Mouse (Mus musculus): ENCODE data around the gene Ctso.

Gene Ctso

DNA sequence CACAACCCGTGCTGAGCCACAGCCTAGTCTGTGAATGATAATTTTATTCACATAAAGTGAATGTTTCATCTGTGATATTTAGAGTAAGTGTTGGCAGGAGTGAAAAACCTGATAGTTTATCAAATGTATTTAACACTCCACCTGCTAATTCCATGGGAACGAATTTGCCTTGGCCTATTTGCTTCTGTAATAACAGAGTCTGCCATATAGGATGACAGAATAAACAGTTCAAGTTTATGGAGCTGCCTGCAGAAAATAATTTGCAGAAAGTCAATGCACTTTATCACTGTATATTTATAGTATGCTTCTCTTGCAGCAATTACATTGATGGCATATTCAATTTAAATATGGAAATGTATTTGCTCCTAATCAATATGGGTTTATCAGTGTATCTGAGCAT, 19.4 kb downstream of the Ctso start:
- no peak for DNase-seq (ENCODE audit: extremely low spot score)

GRCm38 (mm10) chr3:81957484-81957883, 25.1 kb downstream of the Ctso start:
- no peak for DNase-seq (ENCODE audit: extremely low spot score)

- DNase-seq (ENCODE audit: extremely low spot score), result no peak
Measured at GRCm38 (mm10) chr3:81961336-81961735, 28.9 kb downstream of the Ctso start.

- DNase-seq (ENCODE audit: extremely low spot score), result no peak
Measured at GRCm38 (mm10) chr3:81963768-81964167, 31.4 kb downstream of the Ctso start.

DNA sequence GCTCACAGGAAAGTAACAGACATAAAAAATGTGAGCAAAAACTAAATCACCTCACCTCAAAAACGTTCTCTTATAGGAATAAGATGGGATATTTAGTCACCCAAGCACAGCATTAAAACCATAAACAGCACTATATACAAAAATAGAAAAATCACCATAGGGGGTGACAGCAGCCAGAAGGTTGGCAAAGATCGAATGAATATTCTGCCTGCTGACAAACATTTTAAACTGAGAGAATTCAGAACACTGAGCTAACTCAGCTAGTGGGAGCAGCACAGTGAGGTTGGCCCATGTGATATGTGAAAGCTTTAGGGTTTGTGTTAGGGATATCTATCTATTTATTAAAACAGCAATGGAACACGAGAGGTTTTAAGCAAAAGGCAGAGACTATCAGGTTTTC, 32.2 kb downstream of the Ctso start:
- DNase-seq (ENCODE audit: extremely low spot score), result no peak

- DNase-seq (ENCODE audit: extremely low spot score), result no peak
Measured at GRCm38 (mm10) chr3:81975607-81976006, 43.2 kb downstream of the Ctso start.

DNA sequence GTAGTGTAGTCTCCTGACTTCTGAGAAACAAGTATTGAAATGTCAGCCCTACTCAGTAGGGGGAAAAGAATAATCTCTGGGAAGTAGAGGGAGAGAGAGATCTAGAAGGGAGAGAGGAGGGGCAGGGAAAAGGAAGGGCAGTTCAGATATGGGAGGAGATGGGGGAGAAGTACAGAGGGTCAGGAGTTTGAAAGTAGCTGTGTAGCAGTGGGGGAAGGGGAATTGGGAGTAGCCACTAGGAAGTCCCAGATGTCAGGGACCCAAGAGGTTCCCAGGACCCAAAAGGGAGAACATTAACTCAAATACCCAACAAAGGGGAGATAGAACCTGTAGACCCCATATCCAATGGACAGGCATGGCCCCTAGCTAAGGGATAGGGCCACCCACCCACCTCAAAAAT, 43.7 kb downstream of the Ctso start, which contains the start of gene Tdo2:
Tdo2 (minus strand) TSS at position 101 of the 400 bp plus-strand sequence.
- DNase-seq (ENCODE audit: extremely low spot score), result no peak

DNA sequence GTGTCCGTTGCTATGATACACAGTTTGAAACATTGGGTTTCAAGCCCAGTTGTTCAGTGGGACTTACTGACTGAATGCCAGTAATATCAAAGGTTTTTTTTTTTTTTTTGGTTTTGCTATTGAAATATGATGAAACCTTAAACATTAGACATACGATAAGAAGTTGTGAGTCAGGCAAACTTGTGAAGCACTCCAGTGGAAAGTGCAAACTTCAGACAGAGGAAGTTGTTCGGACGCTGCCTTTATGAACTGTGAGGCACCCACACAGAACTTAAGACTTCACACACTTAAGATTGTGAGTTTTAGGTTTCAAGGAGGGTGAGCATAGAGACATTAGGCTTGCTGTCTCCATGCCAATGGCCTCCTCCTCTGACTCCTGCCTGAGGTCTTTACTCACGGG, 49.2 kb downstream of the Ctso start:
- no peak for DNase-seq (ENCODE audit: extremely low spot score)

- DNase-seq (ENCODE audit: extremely low spot score), result no peak
Measured at GRCm38 (mm10) chr3:81981990-81982389, 49.6 kb downstream of the Ctso start, which contains the start of gene Asic5. Gene Asic5 (plus strand): TSS chr3:81982290.

DNA sequence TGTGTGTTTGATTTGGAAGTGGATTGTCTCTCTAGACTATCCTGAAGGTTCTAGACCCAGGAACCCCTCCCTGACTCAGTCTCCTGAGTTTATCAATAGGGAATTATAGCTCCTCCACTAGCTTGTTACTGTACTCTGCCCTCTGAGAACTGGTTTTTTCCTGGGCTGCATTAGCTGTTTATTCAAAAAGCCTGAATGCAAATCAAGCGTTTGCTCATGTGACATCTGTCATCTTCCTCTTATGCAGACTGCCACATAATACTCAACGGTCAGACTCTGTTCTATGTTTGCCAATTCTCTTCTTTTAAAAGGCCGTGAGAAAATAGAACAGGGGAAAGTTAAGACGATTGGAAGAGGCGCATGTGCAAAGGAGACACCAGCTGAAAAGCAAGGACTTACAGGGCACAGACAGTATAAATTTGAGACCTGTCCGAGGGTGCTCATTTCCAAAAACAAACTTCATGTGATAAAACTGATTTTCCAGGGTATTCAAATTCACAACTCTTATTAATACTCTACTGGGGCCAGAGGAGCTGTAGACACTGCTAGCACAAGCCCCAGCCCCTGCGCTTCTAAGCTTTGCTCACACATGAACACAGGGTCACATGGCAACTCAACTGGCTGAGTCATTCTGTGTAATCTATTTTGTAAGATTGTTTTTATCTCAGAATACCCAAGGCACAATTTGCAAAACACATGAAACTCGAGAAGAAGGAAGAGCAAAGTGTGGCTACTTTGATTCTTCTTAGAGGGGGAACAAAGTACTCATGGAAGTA, 50.9 kb downstream of the Ctso start:
- DNase-seq (ENCODE audit: extremely low spot score), result no peak

GRCm38 (mm10) chr3:81985100-81985499, 52.7 kb downstream of the Ctso start:
- no peak for DNase-seq (ENCODE audit: extremely low spot score)

GRCm38 (mm10) chr3:81986103-81986502, 53.7 kb downstream of the Ctso start:
- DNase-seq (ENCODE audit: extremely low spot score), result no peak

GRCm38 (mm10) chr3:81987628-81988027, 55.2 kb downstream of the Ctso start:
- no peak for DNase-seq (ENCODE audit: extremely low spot score)

GRCm38 (mm10) chr3:81989692-81990141, 57.3 kb downstream of the Ctso start:
- DNase-seq (ENCODE audit: extremely low spot score), result no peak

DNA sequence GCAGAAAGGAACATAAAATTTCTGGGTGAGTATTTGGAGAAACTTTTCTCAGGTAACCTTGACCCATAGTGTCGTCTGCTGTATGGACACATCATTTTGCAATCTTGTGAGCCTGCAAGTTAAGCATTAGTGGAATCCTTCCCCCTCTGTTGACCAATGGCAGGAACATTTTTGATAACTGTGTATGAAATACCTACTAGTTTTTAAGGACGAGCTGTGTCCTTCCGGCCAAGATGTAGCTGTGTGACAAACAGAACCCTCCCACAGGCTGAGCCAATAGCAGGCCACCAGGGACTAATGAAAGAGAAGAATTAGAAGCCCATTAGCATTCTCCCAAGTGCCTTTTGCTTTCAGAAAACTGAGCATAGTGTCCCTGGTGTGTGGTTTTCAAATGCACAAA, 58.1 kb downstream of the Ctso start:
- DNase-seq (ENCODE audit: extremely low spot score), result no peak

DNA sequence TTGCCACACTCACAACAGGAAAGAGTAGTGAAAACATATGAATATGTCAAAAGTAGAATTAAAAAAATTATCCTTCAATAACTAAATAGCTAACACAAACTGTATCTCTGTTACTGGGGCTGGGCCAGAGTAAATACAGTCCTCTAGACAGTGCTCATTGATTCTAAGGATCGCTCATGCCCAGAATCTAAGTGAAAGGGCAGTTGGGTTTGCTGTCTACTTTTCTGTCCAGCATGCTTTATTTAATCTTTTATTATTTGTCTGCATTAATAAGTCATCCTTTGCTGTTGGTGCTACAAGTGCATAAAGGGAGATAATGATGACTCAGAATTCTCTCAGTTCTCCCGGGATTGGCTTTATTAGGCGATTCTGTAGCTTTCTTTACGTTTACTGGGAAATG, 63.0 kb downstream of the Ctso start:
- no peak for DNase-seq (ENCODE audit: extremely low spot score)

DNA sequence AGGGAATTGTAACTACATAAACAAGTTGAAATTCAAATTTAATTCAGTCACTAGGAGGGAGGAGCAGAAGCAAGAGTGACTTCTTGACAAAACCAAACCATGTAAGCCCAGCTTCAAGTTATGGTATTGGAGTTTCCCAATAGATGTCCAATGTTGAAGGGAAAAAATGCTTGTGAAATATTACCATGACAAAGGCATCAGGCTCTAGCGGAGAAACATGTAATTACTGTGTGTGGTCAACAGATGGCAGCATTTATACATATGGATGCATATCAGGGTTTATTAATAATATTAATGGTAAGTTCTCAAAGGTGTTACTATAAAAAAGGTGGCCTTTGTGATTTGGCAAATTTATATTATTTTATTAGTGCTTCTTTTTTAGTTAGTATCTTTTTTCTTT, 63.6 kb downstream of the Ctso start:
- DNase-seq (ENCODE audit: extremely low spot score), result peak; percentile 34
